In the genomic region with DNA sequence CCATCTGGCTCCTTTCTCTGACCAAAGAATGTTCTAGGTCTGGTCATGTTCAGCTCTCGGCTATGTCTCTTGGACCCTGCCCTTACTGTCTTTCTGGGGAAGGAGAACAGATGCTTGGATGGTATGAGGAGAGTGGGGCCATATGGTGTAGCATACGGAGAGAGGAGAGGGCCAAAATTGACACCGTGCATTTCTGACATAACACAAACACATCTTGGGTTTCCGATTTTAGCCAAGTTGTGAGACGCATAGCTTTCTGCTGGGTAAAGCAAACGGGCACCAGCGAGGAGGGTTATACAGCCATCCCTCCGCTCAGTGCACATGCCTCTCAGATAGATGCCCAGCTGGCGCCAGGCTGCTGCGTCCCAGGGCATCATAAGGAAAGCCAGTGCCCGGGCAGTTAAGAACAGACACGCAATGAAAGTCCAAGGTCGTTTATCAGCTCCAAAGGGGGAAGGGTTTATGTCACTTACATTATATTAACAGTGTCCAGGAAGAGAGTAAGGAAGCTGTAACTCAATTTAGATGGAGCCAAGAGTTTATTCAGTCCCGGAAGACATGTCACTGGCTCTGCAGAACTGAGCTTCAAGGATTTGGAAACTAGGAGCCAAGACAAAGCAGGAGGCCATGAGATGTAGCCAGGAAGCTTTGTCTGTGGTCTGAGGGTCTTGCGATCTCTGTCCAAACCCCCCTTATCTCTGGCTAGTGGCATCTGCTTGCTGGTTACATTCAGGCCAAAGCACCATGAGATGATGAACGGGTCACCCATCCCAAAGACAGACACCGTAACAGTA, we compare ENCODE assay signal across 8 mouse cellular contexts. TPM values are rescaled to one million over a fixed set of nuclear protein-coding genes. Genes with fewer than 3 reads are reported as not detected.
DNase-seq lines count a peak whose midpoint lies in the region; ATAC-seq lines count a peak whose summit lies in the region.

No protein-coding gene starts in this region.

- H3K4me3 ChIP-seq in heart, embryonic 16.5 days (ENCODE audit: low read length), result no peak overlapping the region

- H3K36me3 ChIP-seq in heart, embryonic 16.5 days (ENCODE audit: control insufficient read depth, insufficient read depth), result no peaks in the 10 kb centered on the region

- WGBS in heart, embryonic 16.5 days, result 69% methylated on average over 17 of the region's 17 CpGs

- H3K9me3 ChIP-seq in heart, embryonic 16.5 days (replicated peaks; ENCODE audit: control insufficient read depth, low read length), result no peaks in the 10 kb centered on the region

- peak overlapping the region; percentile 21; the same call in 1 of the 2 replicates for H3K27ac ChIP-seq in heart, embryonic 16.5 days (ENCODE audit: low read length)

- H3K9ac ChIP-seq in heart, embryonic 16.5 days (ENCODE audit: low read length), result no peak overlapping the region

- ATAC-seq in heart, embryonic 16.5 days (replicated peaks; ENCODE audit: extremely low read depth, insufficient read depth, low FRiP score), result no peak
- ATAC-seq in activated CD4-positive, CD25-positive, alpha-beta regulatory T cell, adult 4 months, result no peak

- no peak overlapping the region for H3K4me2 ChIP-seq in heart, embryonic 16.5 days (ENCODE audit: low read depth, low read length)

- no peak for DNase-seq in heart, adult 11 months
- peak; percentile 24 for DNase-seq in retina, postnatal 1 day
- no peak for DNase-seq in retina, embryonic 14.5 days (ENCODE audit: low spot score)
- DNase-seq in left cerebral cortex, postnatal 14 days (ENCODE audit: low spot score in 2 of 2), result peak; percentile 43 to 58
- no peak for DNase-seq in natural killer cell, adult 2 months (ENCODE audit: low spot score in 2 of 2)
- no peak for DNase-seq in urinary bladder, adult 18-20 months (ENCODE audit: low spot score in 2 of 2)

- H3K27me3 ChIP-seq in heart, embryonic 16.5 days (ENCODE audit: control insufficient read depth, insufficient read depth, low read length), result no peaks in the 10 kb centered on the region

- intact Hi-C loops in left cerebral cortex, postnatal 14 days (cut with DNase I), result no loop called here

- H3K4me1 ChIP-seq in heart, embryonic 16.5 days (ENCODE audit: control insufficient read depth, insufficient read depth, low read length), result peaks cover 17% of the 10 kb centered on the region

RNA-seq across cellular contexts. Expression of a gene that starts 33.0 kb away (rescaled TPM):
- polyA plus RNA-seq in heart, embryonic 16.5 days (2015; fragmentation: Nextera tagmentation; extraction: Ambion mirVana), result 7.4 and 7.9 TPM in 2 replicates
- total RNA-seq in left cerebral cortex, postnatal 14 days (2021), result 10 to 100 TPM; 24.4 to 27.2 TPM
- polyA plus RNA-seq in activated CD4-positive, CD25-positive, alpha-beta regulatory T cell, adult 4 months (2017; shearing (Covaris generic)), result 1 to 10 TPM in 1 of 2 experiments, not detected in 1; 1.4 TPM

Comparison
In these comparisons a context has a peak if more than half of its experiments do, and no peak if none do; other contexts are left out.
1. DNase-seq: peak in retina, postnatal 1 day (single experiment) and left cerebral cortex, postnatal 14 days (2 of 2); none in heart, adult 11 months (single experiment), retina, embryonic 14.5 days (single experiment), natural killer cell, adult 2 months (0 of 2) and urinary bladder, adult 18-20 months (0 of 2).